Mouse (Mus musculus): ENCODE results near the gene Arid3b.
A peak's percentile ranks its signal among the peaks of the same experiment; 100 is the strongest.

Arid3b gene

DNA sequence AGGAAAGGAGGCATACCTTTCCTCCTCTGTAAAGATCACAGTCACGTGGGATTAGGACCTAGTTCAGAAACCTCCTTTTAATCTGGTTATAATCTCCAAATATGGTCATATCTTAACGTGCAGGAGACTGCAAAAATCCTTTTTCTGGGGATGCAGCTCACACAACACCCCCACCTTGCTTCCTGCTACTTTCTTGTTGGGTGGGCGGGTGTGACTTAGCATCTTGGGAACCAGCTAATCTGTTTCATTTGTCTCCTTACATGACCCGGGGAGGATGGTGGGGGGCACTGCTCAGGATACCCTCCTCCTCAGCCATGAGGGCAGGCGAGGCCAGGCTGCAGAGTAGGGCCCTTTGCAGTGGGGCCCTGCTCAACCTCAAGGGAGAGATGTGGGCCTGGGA is 61.6 kb downstream of the Arid3b start:
- DNase-seq: no peak

DNA sequence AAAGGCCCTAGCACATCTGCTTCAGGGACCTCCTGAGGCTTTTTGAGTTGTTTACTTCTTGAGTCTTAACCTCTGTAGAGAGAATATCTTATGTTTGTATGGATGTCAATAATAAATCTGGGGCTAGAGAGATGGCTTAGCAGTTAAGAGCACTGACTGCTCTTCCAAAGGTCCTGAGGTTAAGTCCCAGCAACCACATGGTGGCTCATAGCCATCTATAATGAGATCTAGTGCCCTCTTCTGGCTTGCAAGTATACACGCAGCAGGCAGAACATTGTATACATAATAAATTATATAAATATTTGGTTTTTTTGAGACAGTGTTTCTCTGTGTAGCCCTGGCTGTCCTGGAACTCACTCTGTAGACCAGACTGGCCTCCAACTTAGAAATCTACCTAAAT is 62.4 kb downstream of the Arid3b start:
- DNase-seq: no peak

DNA sequence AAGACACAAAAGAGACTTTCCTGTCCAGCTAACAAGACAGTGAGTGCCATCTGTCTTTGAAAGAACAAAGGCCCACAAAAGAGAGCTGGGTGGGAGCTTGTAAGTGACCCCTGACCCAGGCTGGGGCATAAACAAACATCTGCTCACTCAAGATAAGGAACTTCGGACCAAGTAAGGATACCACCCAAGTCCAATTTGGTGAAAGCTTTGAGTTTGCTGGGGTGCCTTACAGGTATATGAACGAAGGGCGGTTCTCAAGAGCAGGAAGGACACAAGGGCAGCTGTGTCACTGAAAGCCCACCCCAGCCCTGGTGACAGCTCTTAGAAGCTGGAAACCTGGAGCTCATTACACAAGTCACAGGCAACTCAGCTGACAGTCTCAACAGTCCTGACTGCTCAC is 62.8 kb downstream of the Arid3b start:
- no peak for DNase-seq

DNA sequence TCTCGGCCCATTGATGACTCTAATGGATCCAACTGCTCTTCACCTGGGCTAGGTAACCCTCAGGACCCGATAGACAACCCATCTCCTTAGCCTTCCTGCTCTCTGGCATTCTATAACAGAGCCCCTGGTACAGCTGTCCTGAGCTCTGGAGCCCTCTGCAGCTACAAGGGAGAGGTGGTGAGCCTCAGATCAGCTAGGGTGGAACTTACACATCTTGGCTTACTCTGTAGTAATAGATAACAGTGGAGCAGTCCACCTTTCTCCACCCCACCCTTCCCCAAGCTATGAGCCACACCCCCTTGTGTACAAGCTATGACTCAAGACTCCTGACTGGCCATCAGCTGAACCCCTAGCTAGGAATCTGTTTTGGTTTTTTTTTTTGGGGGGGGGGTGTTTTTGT is 65.8 kb downstream of the Arid3b start:
- no peak for DNase-seq

DNA sequence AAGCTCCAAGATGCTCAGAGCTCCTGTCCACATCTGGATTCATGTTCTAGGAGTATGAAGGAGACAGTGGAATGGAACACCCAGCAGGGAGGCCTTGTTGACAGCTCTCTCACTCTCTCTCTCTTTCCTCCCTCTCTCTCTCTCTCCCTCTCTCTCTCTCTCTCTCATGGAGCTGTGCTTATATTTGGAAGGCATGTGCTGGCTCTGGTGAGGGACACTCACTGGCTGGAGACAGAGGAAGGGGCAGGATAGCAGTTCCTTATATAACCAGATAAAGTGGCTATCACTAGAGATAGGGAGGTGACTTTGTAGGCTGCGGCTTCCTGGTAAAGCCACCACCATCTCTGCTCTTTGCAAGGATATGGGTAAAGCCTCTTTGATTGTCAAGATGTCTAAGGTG is 66.4 kb downstream of the Arid3b start:
- DNase-seq: no peak

DNA sequence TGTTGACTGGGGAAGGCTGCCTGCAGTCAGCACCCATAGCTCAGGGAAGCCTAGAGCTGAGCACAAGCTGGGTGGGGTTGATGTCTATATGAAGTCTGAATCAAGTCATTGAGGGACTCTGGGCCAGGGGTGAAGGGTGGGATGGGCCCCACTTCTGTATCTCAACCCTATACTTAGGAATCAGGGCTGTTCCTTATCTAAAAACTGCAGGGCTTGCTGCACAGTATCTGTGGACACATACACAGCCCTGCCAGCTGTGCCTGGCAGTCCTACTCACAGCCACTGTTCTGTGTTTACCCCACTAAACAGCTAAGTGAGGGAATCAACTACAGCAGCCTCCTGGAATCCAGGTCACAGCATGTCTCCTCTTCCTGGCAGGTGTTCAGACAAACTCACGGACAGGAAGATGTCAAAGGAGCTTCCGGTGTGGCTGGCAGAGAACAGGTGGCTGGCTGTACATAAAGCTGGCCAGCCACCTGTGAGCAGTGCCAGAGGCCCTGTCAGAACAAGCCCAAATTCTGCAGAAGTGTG is 67.0 kb downstream of the Arid3b start:
- no peak for DNase-seq

DNA sequence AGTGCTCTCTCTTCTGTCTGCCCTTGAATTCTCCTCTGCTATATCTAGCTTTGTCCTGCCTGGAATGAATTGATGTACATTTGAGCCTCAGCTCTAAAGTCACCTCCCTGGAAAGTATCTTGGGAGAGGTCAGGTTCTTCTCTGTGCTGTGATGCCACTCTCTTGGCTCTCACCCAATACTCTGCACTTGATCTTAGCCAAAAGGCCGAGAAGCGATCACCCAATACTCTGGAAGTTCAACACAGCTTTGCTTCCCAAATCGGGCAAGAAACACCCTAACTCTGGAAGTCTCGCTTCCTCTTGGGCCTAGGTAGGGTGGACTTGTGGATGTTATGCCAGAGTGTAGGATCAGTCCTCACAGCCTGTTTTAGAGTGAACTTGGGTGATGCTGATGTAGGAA is 69.4 kb downstream of the Arid3b start:
- DNase-seq: no peak

DNA sequence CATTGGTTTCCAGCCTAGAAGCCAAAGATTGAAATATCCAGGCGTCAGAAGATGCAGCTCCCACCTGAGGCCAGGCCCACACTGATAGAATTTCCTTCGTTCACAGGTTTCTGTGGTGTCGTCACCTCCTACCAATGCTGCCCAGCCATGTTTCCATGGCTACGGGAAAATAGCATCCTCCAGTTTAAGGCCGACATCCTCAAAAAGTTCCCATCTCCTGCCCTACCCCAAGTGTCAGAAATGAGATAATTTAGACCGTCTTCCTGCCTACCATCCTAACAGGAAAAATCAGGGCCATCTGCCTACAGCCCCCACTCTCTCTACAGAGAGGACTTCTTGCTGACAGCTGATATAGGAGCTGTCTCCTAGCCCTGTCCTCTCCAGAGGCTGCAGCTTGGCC is 70.2 kb downstream of the Arid3b start:
- DNase-seq: no peak

DNA sequence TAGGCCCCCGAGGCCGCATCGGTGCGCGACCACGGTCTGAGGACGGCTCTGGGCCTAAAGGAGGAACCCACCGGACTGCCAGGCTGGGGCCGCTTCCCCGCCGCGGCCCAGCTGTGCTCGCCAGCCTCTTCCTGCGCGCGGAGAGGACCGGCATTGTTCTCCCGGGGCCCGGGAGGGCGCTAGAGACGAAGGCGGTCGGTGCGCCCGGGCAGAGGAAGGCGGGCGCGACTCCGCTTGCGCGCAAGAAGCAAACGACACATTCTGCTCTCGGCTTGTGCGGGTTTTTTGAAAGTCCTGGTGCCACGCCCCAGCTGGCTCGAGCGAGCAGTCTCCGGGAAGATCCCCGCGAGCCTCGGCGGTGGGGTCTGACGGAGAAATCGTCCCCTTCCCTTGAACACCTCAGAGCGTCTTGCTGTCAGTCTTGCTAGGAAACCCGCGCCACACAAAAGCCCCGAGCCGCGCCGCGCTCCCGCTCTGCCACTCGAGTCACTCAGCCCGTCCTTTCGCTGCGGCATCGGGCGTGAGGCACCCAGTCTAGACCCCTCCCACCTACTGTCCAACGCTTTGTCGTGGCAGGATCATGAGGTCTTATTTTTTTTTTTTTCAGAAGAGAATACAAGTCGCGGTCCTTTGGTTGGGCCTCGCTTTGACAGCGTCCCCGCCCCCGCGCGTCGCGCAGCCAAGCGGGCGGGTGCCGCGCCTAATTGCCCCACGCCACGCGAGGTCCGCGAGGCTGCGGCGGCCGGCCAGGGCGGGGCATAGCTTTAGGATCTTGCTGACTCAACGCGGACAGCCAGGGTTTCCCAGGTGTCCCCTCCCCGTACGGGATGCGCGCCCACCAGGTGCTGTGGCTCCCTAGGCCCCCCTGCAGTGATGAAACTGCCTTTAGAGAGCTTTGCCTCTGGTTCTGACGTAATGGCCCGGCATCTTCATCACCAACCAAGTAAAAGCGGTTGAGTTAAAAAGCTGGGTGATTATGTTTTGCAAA is 70.9 kb downstream of the Arid3b start, which contains the start of gene Clk3:
Clk3 (minus strand) TSS at position 497 of the 988 bp plus-strand sequence.
- DNase-seq: peak; percentile 75 to 88

DNA sequence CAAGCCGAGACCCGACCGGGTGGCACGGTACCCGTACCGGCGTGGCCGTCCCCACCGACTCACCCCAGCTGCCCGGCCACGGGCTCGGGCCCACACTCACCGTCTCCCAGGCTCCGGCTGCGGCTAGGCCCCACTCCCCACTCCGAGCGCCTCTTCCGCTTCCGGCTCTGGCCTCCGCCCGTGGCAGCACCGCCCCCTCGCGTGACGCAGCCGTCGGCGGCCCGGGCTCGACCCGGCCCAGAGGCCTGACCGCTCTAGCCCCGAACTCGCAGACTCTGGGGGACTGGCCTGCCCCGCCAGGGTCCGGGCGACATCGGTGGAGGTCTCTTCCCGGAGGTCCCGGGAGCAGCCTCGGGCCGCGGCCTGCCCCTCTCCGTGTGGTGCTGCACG is 71.6 kb downstream of the Arid3b start:
- DNase-seq: peak; percentile 94 to 98

DNA sequence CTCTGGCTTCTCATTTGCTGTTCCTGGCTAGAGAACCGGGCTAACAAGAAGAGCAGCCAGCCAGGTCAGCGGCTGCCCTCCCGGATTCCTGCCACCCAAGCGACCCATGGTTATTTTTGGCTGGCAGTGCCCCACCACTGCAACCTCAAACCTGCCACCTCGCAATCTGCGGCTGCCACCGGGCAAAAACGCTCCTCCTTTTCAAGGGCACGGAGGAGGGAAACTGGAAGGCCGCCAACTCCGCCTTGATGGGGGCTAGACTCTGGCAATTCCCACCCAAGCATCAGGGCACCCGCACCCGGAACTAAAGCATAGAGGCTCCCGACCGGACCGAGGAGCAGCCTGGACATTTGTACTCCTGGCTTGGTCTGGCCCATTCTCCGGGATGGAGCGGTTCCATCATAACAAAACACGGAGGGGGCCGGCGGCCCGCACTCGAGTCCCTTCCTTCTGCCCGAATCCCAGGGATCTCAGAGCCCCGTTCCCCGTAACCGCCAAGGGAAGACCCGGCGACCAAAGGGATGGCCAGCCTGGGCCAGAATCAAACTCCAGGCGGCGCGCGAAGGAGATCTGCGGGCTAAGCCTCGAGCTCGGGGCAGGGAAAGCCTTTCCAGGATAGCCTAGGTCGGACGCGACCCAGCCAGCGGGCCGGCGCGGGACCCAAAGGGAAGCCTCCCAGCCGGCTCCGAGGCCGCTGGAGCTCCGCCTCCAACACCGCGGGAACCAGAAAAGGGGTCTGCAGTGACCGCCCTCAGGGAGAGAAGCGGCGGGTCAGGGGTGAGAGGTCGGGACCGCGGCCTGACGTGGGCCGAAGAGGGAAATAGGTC is 72.2 kb downstream of the Arid3b start:
- DNase-seq: peak; percentile 88 to 95

DNA sequence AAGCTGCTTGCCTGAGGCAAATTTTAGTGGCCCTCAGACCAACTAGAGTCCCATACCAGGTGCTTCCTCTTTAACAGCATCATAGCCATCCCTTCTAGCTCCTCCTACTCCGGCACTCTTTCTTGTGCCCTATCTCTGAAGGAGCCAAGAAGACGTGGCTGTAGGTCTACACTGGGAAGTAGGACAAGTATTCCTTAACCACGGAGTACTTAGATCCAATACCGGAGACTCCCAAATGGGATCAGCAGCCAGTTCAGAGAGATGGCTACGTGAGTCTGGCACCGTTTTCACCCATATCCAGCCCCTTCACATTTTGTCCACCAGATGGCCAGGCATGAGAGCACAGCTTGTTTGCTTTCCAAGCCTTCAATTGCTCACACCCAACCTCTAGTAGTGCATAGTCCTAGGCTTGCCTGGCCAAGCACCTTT is 74.0 kb downstream of the Arid3b start:
- DNase-seq: peak; percentile 53 to 72

DNA sequence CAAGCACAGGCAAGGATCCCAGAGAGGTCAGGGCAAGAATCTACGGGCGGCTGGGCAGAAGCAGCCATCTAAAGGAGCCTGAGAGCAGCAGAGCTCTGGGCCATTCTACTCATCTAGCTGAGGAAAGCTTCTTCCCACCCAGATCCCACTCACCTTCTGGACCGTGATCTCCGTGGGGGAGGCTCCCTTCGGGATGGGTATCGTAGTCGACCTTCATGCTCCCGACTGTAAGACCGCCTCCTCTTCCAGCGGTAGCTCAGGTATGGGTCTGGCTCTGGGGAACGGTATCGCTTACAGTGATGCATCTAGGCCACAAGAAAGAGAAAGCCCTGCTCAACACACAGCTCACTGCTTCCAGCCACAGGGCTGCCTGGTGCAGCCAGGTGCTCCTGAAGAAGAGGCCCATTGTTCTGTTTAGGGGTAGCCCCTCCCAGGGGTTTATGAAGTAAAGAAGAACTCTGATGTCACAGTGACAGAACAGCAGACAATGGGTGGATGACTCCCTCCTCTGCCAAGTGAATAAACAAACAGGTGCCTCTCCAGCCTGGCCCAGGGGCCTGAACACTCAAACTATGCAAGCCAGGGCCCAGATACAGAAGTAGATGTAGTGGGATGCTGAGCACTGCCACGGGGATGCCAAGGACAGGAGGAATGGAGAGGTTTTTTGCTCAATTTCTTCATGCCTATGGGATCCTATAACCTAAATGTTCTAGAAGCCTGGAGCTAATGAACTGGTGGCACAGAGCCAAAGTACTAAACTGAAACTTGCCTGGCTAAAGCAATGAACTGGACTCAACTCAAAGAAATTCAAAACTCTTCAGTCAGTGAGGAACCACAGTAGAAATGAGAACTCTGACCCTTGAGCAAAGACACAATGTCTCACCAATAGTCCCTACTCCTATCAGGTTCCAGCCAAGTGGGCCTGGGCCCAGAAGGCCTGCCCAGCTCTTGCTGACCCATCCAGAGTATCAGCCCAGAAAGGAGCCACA is 74.7 kb downstream of the Arid3b start:
- DNase-seq: peak; percentile 54 to 81

DNA sequence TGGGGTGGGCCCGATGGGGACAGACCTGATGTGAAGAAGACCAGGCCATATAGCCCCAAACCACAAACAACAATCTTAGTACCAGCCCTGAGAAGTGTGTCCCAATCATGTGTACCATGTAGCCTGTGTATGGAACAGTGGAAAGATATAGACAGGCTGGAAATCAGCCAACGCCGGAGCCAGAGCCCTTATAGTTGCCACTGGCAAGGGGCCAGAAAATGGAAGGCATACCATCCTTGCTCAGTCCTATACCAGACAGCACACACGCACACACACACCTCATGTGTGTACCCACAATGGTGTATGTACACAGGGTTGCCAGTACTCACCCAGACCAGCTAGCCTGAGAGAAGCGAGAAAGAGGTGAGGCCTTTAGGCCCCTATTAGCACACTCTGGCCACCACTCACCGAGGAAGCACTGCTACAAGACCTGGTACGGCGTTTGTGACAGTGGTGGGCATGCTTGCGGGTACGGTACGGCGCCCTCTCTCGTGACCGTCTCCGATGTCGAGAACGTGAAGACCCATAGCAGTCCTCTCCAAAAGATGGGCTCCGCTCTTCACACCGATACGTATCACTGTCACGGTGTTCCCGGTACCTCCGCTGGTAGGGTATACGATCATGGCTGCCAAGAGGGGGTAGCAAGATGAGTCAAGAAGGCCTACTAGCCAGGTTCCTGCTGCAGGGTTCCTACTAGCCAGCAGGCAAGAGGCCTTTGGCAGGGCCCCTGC is 76.0 kb downstream of the Arid3b start:
- peak in 1 of 2 experiments; percentile 45 for DNase-seq

DNA sequence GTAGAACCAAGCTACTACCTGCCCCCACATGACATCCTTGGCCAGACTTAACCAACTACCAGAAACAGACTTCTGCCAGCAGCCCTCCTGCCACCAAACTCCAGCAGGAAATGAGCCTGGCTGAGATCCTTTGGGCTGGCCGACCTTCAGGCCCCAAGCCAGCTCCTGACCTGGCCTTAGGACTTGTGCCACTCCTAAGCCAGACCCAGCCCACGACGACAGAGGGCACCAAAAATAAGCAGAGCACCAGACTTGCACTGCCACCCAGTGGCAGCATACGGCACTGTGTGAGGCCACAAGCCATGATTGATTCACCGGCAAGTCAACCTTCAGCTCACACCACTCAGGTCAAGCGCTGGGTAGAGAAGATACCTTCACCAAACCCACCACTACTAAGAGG is 77.3 kb downstream of the Arid3b start:
- DNase-seq: peak; percentile 89 to 93

DNA sequence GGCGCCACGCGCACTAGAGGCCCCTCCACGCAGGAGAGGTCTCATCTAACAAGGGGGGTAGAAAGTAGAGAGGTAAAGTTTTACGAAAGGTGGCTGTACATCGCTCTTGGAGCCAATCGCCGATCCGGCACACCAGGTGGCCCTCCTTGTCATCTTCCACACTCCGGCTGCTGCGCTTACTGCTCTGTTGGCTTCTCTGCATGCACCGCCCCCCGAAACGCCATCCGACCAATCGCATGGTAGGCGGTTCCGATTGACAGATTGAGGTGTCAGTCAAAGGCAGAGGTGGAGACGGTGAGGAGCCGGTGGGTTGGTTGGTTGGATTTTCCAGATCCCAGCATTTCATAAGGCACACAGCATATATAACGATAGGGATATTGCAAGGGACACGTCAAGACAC is 78.1 kb downstream of the Arid3b start:
- peak in 1 of 2 experiments; percentile 50 for DNase-seq

DNA sequence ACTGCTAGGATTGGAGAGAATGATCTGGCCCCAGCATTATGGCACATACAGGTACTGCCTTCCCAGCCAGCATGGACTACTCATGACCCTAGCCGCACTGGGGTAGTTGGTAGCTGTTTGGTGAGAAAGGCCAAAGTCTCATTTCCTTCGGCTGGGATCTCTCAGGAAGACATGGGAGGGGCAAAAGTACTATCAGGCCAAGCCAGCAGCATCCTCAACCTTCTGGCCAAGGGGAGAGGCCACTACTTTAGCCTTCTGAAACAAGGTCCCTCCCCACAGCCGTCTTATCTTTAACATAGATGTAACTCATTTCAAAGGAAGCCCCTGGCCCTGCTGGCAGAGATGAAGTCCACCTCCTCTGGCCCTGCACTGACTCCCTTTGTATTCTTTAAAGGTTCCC is 79.0 kb downstream of the Arid3b start:
- DNase-seq: peak in 1 of 2 experiments; percentile 52

DNA sequence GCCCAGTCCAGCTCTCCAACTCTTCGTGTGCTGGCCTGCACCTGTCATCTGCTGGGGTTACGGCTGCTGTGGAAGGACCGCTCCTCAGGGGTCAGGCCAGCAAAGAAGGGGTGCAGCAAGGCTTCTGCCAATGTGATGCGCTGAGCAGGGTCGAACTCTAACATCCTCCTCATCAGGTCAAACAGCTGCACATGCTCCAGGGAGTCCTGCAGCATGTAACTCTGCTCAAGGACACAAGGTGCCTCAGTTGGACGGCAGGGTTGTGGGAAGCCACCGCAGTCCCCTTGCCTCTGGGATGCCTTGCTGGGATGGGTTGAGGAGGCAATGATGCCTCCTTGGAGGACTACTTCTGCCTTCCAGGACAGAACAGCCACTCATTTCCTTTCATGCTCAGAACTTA is 85.7 kb downstream of the Arid3b start:
- peak in 1 of 2 experiments; percentile 33 for DNase-seq

DNA sequence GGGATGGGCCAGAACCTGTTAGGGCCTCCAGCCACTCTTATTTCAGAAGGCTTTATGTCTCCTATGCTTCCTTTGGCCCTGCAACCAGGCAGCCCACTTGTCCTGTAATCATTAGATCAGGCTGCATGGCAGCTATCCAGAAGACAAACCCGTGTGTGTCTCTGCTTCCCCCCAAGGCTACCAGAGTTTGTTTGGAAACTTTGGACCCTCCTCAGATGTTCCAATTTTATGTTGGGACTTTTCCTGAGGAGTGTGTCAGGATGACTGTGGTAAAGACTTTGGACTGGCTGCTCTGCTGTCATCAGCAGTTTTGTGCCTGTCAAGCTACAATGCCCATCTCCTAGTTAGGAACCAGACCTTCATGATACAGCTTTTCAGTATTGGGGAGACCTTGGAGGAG is 87.8 kb downstream of the Arid3b start:
- peak; percentile 70 to 79 for DNase-seq

DNA sequence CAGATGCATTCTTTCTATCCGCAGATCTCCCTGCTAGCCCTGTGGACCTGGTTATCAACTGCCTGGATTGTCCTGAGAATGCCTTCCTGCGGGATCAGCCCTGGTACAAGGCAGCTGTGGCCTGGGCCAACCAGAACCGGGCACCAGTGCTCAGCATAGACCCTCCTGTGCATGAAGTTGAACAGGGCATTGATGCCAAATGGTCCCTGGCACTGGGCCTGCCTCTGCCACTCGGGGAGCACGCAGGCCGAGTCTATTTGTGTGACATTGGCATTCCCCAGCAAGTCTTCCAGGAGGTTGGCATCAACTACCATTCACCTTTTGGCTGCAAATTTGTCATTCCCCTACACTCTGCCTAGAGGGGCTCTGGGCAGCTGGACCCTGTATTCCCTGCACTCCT is 88.5 kb downstream of the Arid3b start:
- peak; percentile 57 to 74 for DNase-seq

DNA sequence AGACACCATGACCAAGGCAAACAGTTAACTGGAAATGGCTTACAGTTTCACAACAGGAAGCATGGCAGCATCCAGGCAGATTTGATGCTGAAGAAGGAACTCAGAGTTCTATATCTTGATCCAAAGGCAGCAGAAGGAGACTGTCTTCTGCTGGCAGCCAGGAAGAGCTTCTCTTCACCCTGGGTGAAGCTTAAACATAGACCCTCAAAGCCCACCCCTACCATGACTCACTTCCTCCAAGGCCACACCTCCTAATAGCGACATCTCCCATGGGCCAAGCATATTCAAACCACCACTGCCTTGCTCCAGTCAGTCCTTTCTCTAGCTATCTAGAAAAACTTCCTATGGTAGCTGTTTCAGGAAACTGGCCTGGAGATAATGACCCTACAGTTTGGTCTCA is 89.5 kb downstream of the Arid3b start:
- no peak for DNase-seq
